Mouse (Mus musculus) cerebellum, adult 2 months (tissue): ENCODE data around the gene Krba1.

ENCODE experiments used
- CTCF ChIP-seq: fragments of 200-500 bp; IDR thresholded peaks from 2 replicates; pipeline ENCODE4 v1.5.1; 2011; ENCODE audit warnings: low read depth, mild to moderate bottlenecking, control low read depth, low read length, moderate library complexity, borderline replicate concordance; ENCODE audit not compliant: insufficient read depth
- POLR2A ChIP-seq: fragments of 200-500 bp; IDR thresholded peaks from 2 replicates; pipeline ENCODE4 v1.6.1; 2011; ENCODE audit warnings: low read length, control low read depth, borderline replicate concordance; ENCODE audit not compliant: insufficient read depth

DNA sequence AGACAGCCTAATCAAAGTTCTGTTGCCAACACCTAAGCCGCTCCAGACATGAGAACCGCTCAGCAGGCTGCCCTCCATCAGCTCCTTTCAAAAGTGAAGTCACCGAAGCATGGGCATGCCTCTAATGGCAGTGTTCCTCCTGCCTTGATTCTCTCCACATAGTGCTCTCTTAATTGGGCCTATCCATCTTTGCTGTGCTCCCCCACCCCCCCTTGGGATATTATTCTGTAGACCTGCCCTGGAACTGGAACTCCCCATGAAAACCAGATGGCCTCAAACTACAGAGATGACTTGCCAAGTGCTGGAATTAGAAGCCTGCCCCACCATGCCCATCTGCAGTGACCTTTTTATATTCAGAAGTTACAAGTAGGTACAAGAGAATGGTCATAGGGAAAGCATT, 27.9 kb downstream of the Krba1 start:
- TF ChIP-seq POLR2A (0 out of 2 replicates have a peak, but pooled peaks have one; percentile 13), CTCF (no peak)
